Mouse (Mus musculus) liver, embryonic 11.5 days (tissue): ENCODE measurements around the gene Taf12. TPM values are rescaled to one million over a fixed set of nuclear protein-coding genes. Genes with fewer than 3 reads are reported as not detected.

Experiments used
- ATAC-seq: fragments of 200-750 bp; cut with Nextera tagmentation; replicated peaks from 2 replicates; pipeline ENCODE4 v1.8.0; 2017; ENCODE audit warnings: moderate number of reproducible peaks, mild to moderate bottlenecking, moderate TSS enrichment, moderate library complexity; ENCODE audit not compliant: low FRiP score
- DNase-seq: peaks from one replicate; pipeline ENCODE4 v3.0.0-alpha.2; 2017; ENCODE audit warnings: low spot score
- H3K27ac ChIP-seq: fragments of 300-500 bp; sonication (generic); 2 replicates; pipeline ENCODE4 v1.5.1; 2014; ENCODE audit warnings: mild to moderate bottlenecking, low read depth, low read length, control low read depth
- H3K27me3 ChIP-seq: fragments of 300-500 bp; sonication (generic); replicated peaks from 2 replicates; pipeline ENCODE4 v1.6.1; 2014; ENCODE audit warnings: low read length, mixed read lengths; ENCODE audit not compliant: control insufficient read depth, insufficient read depth
- H3K36me3 ChIP-seq: fragments of 300-500 bp; sonication (generic); 2 replicates; pipeline ENCODE4 v1.6.1; 2014; ENCODE audit warnings: mild to moderate bottlenecking, low read length, moderate library complexity, mixed read lengths; ENCODE audit not compliant: control insufficient read depth, insufficient read depth
- H3K4me1 ChIP-seq: fragments of 300-500 bp; sonication (generic); replicated peaks from 2 replicates; pipeline ENCODE4 v1.6.1; 2014; ENCODE audit warnings: low read length, mixed read lengths; ENCODE audit not compliant: control insufficient read depth, insufficient read depth
- H3K4me2 ChIP-seq: fragments of 300-500 bp; sonication (generic); 2 replicates; pipeline ENCODE4 v1.6.1; 2014; ENCODE audit warnings: mild to moderate bottlenecking, control low read depth, moderate library complexity
- H3K4me3 ChIP-seq: fragments of 300-500 bp; sonication (generic); 2 replicates; pipeline ENCODE4 v1.5.1; 2014; ENCODE audit warnings: low read depth, low read length, control low read depth
- H3K9ac ChIP-seq: fragments of 300-500 bp; sonication (generic); 2 replicates; pipeline ENCODE4 v1.6.1; 2014; ENCODE audit warnings: low read depth, low read length, control low read depth
- H3K9me3 ChIP-seq: fragments of 300-500 bp; sonication (generic); 2 replicates; pipeline ENCODE4 v1.6.1; 2016; ENCODE audit warnings: low read length, inconsistent platforms, mixed read lengths; ENCODE audit not compliant: control insufficient read depth
- WGBS: fragments of 180-500 bp; shearing (Covaris S2); extraction: QIAGEN DNeasy Blood & Tissue Kit; methylation state at CpG from one replicate; pipeline ENCODE4 v1.1.7; 2014; 5-methylcytosine and 5-hydroxymethylcytosine counted together
- polyA plus RNA-seq: library from polyadenylated mRNA; unstranded; fragments of >200 nt; fragmentation: Nextera tagmentation; extraction: Ambion mirVana; gene quantifications from 2 replicates; pipeline ENCODE4 v1.2.1, GENCODE M21; 2014

Gene Taf12
- polyA plus RNA-seq, 1 experiment from 2014 or later = 80.2 TPM

DNA sequence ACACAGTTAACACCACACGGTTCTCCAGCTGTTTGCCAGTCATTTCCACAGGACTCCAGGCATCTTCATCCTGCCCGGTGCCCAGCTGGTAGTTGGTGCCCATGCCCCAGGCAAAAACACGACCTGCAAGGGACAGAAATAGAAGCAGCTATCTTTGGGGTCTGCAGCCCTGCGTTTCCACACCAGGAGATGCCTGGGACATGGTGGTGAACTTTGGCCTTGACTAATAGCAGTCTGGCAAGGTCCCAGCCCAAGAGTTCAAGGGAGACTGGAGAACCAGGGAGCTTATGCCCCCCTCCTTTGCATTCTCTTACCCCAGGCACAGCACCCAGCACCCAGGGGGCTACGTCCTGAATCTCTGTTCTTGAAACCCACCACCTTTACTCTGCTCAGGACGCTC is 58.7 kb downstream of the Taf12 start:
- H3K9ac ChIP-seq = no peak overlapping the region
- H3K4me1 ChIP-seq = peaks cover 8% of the 10 kb centered on the region
- H3K4me2 ChIP-seq = no peak overlapping the region
- no peaks in the 10 kb centered on the region for H3K27me3 ChIP-seq
- H3K4me3 ChIP-seq = no peak overlapping the region
- ATAC-seq (no peak), DNase-seq (no peak)
- no peak overlapping the region for H3K27ac ChIP-seq
- H3K36me3 ChIP-seq = peaks cover 50% of the 10 kb centered on the region
- 87% methylated on average over 6 of the region's 6 CpGs for WGBS
- no peaks in the 10 kb centered on the region for H3K9me3 ChIP-seq

DNA sequence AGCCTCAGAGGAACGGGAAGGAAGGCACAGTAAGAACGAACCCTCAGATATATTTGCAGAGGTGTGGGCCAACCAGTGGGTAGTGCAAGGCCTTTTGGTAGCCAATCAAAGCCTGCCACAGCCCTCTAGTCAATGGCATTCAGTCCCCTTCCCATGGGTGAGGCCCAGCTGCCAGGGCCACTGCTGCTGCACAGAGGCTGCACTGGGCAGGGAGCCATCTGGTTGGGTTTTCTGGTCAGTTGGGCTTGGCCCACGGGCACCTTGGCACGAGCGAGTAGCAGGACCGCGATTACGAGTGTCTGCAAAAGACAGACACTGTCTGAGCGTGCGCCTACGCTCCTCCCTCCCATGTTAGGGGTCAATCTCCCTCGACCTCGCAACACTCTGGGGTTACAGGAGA is 64.8 kb downstream of the Taf12 start:
- no peak for ATAC-seq
- H3K4me2 ChIP-seq = no peak overlapping the region; the same call in 1 of the 2 replicates
- 92% methylated on average over 13 of the region's 13 CpGs for WGBS
- peaks cover 15% of the 10 kb centered on the region for H3K4me1 ChIP-seq
- H3K9ac ChIP-seq = no peak overlapping the region
- H3K9me3 ChIP-seq = no peaks in the 10 kb centered on the region
- H3K27me3 ChIP-seq = no peaks in the 10 kb centered on the region
- H3K27ac ChIP-seq = no peak overlapping the region
- no peak for DNase-seq
- H3K4me3 ChIP-seq = no peak overlapping the region
- peaks cover 60% of the 10 kb centered on the region for H3K36me3 ChIP-seq

DNA sequence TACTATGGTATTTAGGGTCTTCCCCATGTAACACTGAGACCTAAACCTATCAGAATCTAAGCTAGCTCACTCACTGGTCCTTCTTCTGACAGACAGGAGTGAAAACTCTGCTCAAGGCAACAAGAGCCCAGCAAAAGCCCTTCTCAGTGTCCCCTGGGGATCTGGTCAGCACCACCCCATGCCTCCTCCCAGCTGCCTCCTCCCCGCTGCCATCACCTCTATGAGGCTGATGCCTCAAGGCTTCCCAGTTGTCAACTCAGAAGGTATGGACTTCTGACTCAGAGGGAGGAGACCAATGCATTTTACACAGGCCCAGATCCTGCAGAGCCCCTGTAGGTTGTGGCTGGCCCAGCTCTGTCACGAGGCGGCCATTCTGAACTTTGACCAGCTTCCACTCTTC is 67.3 kb downstream of the Taf12 start:
- no peak overlapping the region for H3K4me2 ChIP-seq
- no peak for DNase-seq
- H3K9ac ChIP-seq = no peak overlapping the region
- H3K4me3 ChIP-seq = no peak overlapping the region
- no peak for ATAC-seq
- H3K4me1 ChIP-seq = peaks cover 18% of the 10 kb centered on the region
- WGBS = 80% methylated on average over 3 of the region's 3 CpGs
- no peaks in the 10 kb centered on the region for H3K27me3 ChIP-seq
- H3K27ac ChIP-seq = no peak overlapping the region
- H3K36me3 ChIP-seq = peaks cover 39% of the 10 kb centered on the region
- no peaks in the 10 kb centered on the region for H3K9me3 ChIP-seq

DNA sequence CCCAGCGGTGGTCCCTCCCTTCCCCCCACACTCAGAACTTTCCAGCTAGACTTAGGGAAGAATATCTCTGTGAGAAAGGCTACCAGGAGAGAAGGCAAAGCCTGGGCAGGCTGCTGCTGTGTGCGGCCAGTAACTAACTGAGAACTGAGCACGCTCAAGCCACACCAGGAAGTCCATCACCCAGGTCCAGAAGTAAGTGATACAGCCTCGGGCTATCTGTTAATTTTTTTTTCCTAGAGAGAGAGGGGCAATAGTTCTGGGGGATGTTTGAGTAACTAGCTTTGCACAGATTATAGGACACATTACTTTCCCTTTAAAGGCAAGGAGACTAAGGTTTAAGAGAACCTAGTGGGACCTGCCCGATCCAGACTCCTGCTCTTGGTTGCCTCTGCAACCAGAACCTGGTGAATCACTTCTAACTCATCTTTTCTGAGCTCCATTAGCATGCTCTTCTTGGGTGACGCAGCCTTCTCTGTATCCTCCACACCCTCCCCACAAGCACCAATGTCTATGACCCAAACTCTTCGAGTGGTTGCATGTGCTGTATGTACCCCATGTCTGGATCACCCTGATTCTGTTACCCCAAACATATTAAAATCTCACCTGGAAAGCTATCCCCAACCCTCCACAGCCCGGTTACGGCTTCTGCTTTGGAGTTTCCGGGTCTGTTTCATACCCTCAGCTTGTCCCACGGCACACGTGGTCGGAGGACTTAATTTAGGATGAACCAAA is 70.4 kb downstream of the Taf12 start:
- 5% methylated on average over 13 of the region's 13 CpGs for WGBS
- Histone ChIP-seq H3K4me3 (peak overlapping the region; percentile 69), H3K27ac (peak overlapping the region; percentile 66), H3K36me3 (peaks cover 11% of the 10 kb centered on the region), H3K9ac (peak overlapping the region; percentile 95), H3K27me3 (no peaks in the 10 kb centered on the region), H3K4me2 (peak overlapping the region; percentile 72), H3K9me3 (no peaks in the 10 kb centered on the region), H3K4me1 (peaks cover 18% of the 10 kb centered on the region)
- peak; percentile 53 for DNase-seq
- peak; percentile 37; the same call in 1 of the 2 replicates for ATAC-seq

Other genes starting within 250 kb of the Taf12 start
- 0.10 and 0.11 TPM in 2 replicates for gene Gm10300, start 199.7 kb upstream of the Taf12 start, polyA plus RNA-seq
- 108 and 116 TPM in 2 replicates for gene Epb41, start 199.1 kb upstream of the Taf12 start, polyA plus RNA-seq
- 0.45 and 0.56 TPM in 2 replicates for gene Oprd1, start 129.9 kb upstream of the Taf12 start, polyA plus RNA-seq
- 82.6 and 87.3 TPM in 2 replicates for gene Ythdf2, start 62.1 kb upstream of the Taf12 start, polyA plus RNA-seq
- gene Gmeb1, start 12.8 kb upstream of the Taf12 start, polyA plus RNA-seq = 25.4 and 26.8 TPM in 2 replicates
- 0.75 and 1.5 TPM in 2 replicates for gene Rab42, start 29.0 kb downstream of the Taf12 start, polyA plus RNA-seq
- gene Trnau1ap, start 55.2 kb downstream of the Taf12 start, polyA plus RNA-seq = 80.1 and 89.3 TPM in 2 replicates
- 99.8 and 105 TPM in 2 replicates for gene Rcc1, start 79.2 kb downstream of the Taf12 start, polyA plus RNA-seq
- 30.9 and 32.4 TPM in 2 replicates for gene Phactr4, start 148.1 kb downstream of the Taf12 start, polyA plus RNA-seq
- 24.6 and 24.7 TPM in 2 replicates for gene Med18, start 189.5 kb downstream of the Taf12 start, polyA plus RNA-seq
- 10.2 and 10.5 TPM in 2 replicates for gene Sesn2, start 236.1 kb downstream of the Taf12 start, polyA plus RNA-seq